Mouse (Mus musculus) thymus, adult 2 months (tissue): Measurements from ENCODE around the gene Gemin5. TPM values are rescaled to one million over a fixed set of nuclear protein-coding genes. Genes with fewer than 3 reads are reported as not detected.

ENCODE experiments used
- DNase-seq: peaks from one replicate; pipeline ENCODE4 v3.0.0; 2021
- H3K27ac ChIP-seq: fragments of 200-500 bp; 2 replicates; pipeline ENCODE4 v1.5.1; 2012; ENCODE audit warnings: low read length, control low read depth; ENCODE audit not compliant: control insufficient read depth, insufficient read depth
- H3K27me3 ChIP-seq: fragments of 200-500 bp; 2 replicates; pipeline ENCODE4 v1.6.1; 2012; ENCODE audit warnings: mild to moderate bottlenecking, low read length, moderate library complexity, mixed read lengths; ENCODE audit not compliant: control insufficient read depth, insufficient read depth
- H3K36me3 ChIP-seq: fragments of 200-500 bp; 2 replicates; pipeline ENCODE4 v1.6.1; 2012; ENCODE audit warnings: mild to moderate bottlenecking, low read length, moderate library complexity; ENCODE audit not compliant: control insufficient read depth, insufficient read depth
- H3K4me1 ChIP-seq: fragments of 200-500 bp; replicated peaks from 2 replicates; pipeline ENCODE4 v1.6.1; 2012; ENCODE audit warnings: low read length; ENCODE audit not compliant: control insufficient read depth, insufficient read depth
- H3K4me3 ChIP-seq: fragments of 200-500 bp; 2 replicates; pipeline ENCODE4 v1.5.1; 2012; ENCODE audit warnings: mild to moderate bottlenecking, low read length, control low read depth, moderate library complexity; ENCODE audit not compliant: control insufficient read depth, insufficient read depth
- CTCF ChIP-seq: fragments of 200-500 bp; IDR thresholded peaks from 2 replicates; pipeline ENCODE4 v1.5.1; 2012; ENCODE audit warnings: mild to moderate bottlenecking, control low read depth, low read length, moderate library complexity, borderline replicate concordance; ENCODE audit not compliant: control insufficient read depth, poor library complexity, insufficient read depth; ENCODE audit errors: extremely low read depth
- POLR2A ChIP-seq: fragments of 200-500 bp; IDR thresholded peaks from 2 replicates; pipeline ENCODE4 v1.6.1; 2012; ENCODE audit warnings: mild to moderate bottlenecking, low read length, control low read depth, moderate library complexity; ENCODE audit not compliant: control insufficient read depth, poor library complexity, insufficient read depth; ENCODE audit errors: extremely low read depth
- WGBS: fragments of 180-500 bp; shearing (Covaris S2); methylation state at CpG from one replicate; pipeline ENCODE4 v1.1.7; 2018; 5-methylcytosine and 5-hydroxymethylcytosine counted together
- polyA plus RNA-seq: library from polyadenylated mRNA; depleted of rRNA; stranded (reverse); fragments of >200 nt; gene quantifications from 2 replicates; pipeline ENCODE4 v1.2.3, GENCODE M21; 2012

Gemin5 gene
- polyA plus RNA-seq, 1 experiment: 20.4 TPM

DNA sequence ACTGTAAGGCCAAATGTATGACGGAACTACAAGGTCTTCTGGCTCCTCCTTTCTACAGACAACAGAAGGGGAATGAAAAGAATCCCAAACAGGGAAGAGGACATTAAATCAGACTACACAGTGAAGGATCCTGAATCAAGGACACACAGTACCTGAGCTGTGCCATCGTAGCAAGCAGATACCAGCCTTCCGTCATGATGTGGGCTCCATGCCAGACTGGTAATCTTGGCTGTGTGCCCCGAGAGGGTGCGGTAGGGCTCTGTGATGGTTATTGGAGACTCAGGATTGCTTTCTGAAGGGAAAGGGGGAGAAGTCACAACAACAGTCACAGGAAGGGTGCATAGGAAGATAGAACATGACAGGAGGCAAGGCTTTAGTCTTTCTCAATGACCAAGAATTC, 22.1 kb downstream of the Gemin5 start:
- WGBS: 95% methylated on average over 5 of the region's 5 CpGs
- H3K27ac ChIP-seq: no peak overlapping the region
- H3K4me3 ChIP-seq: no peak overlapping the region
- no peaks in the 10 kb centered on the region for H3K4me1 ChIP-seq
- TF ChIP-seq CTCF (no peak), POLR2A (no peak)
- DNase-seq: no peak
- H3K36me3 ChIP-seq: peaks cover 52% of the 10 kb centered on the region
- no peaks in the 10 kb centered on the region for H3K27me3 ChIP-seq

DNA sequence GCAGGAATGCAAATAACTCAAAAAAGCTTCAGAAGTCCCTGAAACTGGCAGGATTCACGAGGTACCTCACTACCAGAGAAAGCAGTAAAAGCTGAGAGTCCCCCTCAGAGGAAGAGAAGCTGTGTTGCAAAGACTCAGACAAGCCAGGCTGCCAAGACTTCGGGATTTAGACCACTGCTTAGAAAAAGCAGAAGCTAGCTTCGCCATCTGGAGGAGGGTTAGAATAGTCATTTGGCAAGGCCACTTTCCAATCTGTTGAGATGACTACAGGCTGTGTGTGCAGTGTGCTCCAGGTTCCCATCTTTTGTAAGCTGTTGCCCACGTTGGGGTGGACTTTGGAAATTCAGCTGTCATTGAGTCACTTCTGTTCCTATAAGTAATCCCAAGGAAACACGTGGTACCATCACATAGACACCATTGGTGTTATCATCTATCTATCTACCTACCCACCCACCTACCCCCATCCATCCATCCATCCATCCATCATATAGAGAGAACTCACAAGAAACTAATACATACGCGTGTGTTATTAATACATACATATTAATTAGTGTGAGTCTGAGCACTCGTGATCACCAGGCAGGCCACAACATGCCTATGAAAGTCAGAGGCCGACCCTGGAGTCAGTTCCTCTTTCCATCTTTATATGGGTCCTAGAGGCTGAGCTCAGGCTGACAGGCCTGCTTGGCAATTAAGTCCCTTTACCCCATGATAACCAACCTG, 24.5 kb downstream of the Gemin5 start:
- TF ChIP-seq POLR2A (no peak), CTCF (no peak)
- Histone ChIP-seq H3K36me3 (peaks cover 44% of the 10 kb centered on the region), H3K4me1 (peaks cover 10% of the 10 kb centered on the region), H3K27ac (no peak overlapping the region), H3K4me3 (no peak overlapping the region), H3K27me3 (no peaks in the 10 kb centered on the region)
- no peak for DNase-seq
- WGBS: 80% methylated on average over 9 of the region's 9 CpGs

DNA sequence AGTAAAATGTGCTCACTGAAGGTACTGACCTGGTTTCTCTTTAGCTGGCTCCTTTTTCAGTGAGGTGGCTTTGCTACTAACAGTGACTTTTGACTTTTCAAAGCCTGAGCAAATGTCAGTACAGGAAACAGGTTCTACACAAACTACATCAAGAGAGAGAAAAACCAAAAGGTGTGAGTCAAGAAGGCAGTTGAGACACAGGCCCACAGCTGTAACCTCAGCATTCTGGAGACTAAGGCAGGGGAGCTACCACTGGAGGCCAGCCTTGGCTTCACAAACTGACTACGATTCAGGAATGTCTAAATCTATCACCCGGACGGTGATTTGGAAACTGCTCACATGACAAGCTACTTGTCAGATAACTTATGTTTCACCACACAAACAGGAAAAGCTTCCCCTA, 28.9 kb downstream of the Gemin5 start:
- WGBS: 48% methylated on average over 3 of the region's 3 CpGs
- peaks cover 41% of the 10 kb centered on the region for H3K36me3 ChIP-seq

GRCm38 (mm10) chr11:58138821-58139220, 29.5 kb downstream of the Gemin5 start:
- Histone ChIP-seq H3K4me1 (peaks cover 35% of the 10 kb centered on the region), H3K27me3 (no peaks in the 10 kb centered on the region), H3K4me3 (peak overlapping the region; percentile 44), H3K36me3 (peaks cover 40% of the 10 kb centered on the region), H3K27ac (peak overlapping the region; percentile 100)
- TF ChIP-seq POLR2A (0 out of 2 replicates have a peak, but pooled peaks have one; percentile 18), CTCF (no peak)
- WGBS: 81% methylated on average over 11 of the region's 11 CpGs
- peak; percentile 35 for DNase-seq

More for the DNA sequence above, 28.9 kb downstream of the Gemin5 start:
- peak; percentile 42 for DNase-seq
- H3K27me3 ChIP-seq: no peaks in the 10 kb centered on the region
- TF ChIP-seq POLR2A (no peak), CTCF (no peak)
- H3K4me3 ChIP-seq: no peak overlapping the region
- peaks cover 31% of the 10 kb centered on the region for H3K4me1 ChIP-seq
- peak overlapping the region; percentile 100 for H3K27ac ChIP-seq

DNA sequence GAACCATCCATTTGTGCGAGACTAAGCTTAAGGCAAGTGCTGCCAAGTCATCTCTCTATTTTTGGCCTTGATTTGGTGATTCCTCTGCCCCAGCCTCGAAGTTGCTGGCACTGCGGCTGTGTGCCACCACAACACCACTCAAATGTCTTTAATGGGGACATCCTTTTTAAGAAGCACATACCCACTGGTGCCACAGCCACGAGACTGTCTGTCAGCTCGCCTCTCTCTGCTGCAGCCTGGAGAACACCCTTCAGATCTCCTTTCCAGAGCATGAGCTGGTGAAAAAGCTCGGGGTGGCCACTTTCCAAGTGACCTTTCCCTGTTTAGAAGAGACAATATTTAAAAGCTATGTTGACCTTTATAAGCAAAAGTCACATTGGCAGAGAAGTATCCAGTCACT, 31.7 kb downstream of the Gemin5 start:
- 94% methylated on average over 6 of the region's 6 CpGs for WGBS
- Histone ChIP-seq H3K27ac (no peak overlapping the region), H3K4me1 (peaks cover 43% of the 10 kb centered on the region), H3K4me3 (no peak overlapping the region), H3K36me3 (peaks cover 45% of the 10 kb centered on the region), H3K27me3 (no peaks in the 10 kb centered on the region)
- TF ChIP-seq POLR2A (no peak), CTCF (no peak)
- DNase-seq: no peak

- TF ChIP-seq CTCF (no peak), POLR2A (no peak)
- Histone ChIP-seq H3K4me3 (no peak overlapping the region), H3K4me1 (peaks cover 41% of the 10 kb centered on the region), H3K27me3 (no peaks in the 10 kb centered on the region), H3K27ac (peak overlapping the region; percentile 57; the same call in 1 of the 2 replicates), H3K36me3 (peaks cover 36% of the 10 kb centered on the region)
- peak; percentile 11 for DNase-seq
Measured at GRCm38 (mm10) chr11:58135296-58135695, 33.0 kb downstream of the Gemin5 start.

DNA sequence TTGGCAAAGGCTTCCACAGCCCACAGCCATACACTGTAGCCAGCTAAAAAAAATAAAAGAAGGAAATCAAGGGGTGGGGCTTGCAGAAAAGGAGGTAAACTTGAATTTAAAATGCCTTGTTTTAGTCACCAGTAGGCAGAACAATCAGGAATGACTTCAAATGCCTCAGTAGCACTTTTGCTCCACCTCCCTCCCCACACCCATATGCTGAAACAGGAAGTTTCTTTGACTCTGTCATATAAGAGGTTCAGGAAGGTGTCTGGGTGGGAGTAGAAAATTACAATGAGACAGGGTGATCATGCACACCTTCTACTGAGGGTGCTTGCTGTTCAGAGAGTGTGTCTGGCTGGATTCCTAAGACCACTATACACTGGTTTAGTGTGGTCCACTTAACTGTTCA, 33.5 kb downstream of the Gemin5 start:
- peaks cover 40% of the 10 kb centered on the region for H3K4me1 ChIP-seq
- H3K27me3 ChIP-seq: no peaks in the 10 kb centered on the region
- H3K27ac ChIP-seq: peak overlapping the region; percentile 69
- peak; percentile 51 for DNase-seq
- no peak for TF ChIP-seq CTCF
- no peak for TF ChIP-seq POLR2A
- H3K4me3 ChIP-seq: no peak overlapping the region
- H3K36me3 ChIP-seq: peaks cover 38% of the 10 kb centered on the region
